Mouse (Mus musculus) stomach, postnatal 0 days (tissue): ENCODE results near the gene Rab3d.

Experiments
- CTCF ChIP-seq: IDR thresholded peaks from 2 replicates; pipeline ENCODE4 v1.5.1; 2016; ENCODE audit warnings: antibody characterized with exemption, low read depth, mild to moderate bottlenecking, moderate library complexity
- EP300 ChIP-seq: optimal IDR thresholded peaks from 2 replicates; pipeline ENCODE3; 2016; ENCODE audit warnings: antibody characterized with exemption

DNA sequence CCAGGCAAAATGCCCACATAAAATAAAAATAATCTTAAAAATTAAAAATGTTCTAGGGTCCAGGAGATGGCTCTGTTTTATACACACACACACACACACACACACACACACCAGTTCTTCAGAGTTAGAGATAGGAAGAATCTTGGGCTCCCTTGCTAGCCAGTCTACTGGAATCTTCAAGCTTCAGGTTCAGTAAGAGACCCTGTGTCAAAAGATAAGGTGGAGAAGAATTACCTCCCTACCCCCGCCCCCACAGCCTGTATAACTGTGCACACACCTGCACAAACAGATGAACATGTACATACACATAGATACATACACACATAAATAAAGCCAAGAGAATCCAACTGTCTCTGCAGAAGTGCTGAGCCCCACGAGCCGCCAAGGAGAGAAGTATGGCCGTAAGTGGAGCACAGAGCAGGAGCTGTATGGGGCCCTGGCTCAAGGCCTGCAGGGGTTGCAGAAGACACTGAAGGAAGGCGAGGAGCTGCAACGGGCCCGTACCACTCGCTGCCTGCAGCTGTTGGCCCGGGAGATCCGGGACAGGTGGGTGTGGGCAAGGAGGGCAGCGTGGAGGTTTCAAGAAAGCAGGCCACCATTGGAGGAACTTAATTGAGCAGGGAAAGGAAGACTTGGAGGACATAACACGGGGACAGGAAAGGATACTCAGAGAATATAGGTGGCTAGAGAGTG, 14.6 kb upstream of the Rab3d start:
- TF ChIP-seq CTCF (no peak), EP300 (no peak)
